Mouse (Mus musculus): Measurements from ENCODE around the gene Ovol2.

The Ovol2 gene

DNA sequence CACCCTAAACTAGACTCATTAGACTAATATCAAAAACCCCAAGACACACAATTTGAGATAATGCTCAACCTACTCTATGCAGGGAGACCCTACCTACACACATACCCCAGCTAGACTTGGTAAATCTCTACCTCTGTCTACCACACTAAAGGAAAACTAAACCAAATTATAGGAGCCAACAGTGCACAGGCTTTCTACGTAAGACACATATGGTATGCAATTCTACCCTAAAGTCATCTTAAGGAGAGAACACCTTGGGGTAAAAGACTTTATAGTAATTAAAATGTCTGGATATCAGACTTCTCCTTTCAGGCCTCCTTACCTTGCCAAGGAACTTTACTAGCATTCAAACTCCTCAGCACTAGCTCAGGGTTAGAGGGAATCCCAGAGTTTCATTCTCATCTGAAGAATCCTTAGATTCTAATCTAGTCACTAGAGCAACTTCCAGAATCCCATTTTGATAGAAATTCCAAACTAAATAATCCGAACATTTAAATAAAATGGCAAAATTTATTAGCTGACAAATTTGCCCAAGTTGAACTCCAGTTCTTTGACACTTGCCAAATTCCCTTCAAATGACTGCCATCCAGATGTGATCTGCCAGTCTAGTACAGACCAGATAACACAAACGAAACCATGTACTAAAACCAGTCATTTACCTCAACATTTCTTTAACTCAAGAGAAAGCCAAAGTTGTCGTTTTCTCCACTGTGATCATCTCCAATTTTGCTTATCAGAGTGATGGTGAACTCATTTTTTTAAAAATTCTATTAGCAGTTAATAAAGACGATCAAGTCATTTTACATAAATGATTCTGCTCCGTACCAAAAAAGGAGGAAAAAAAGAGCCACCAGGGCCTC is 63.3 kb downstream of the Ovol2 start:
- intact Hi-C loops (cut with DNase I) = no loop called here

GRCm38 (mm10) chr2:144267731-144268015 is 64.3 kb downstream of the Ovol2 start:
- intact Hi-C loops (cut with DNase I) = no loop called here

DNA sequence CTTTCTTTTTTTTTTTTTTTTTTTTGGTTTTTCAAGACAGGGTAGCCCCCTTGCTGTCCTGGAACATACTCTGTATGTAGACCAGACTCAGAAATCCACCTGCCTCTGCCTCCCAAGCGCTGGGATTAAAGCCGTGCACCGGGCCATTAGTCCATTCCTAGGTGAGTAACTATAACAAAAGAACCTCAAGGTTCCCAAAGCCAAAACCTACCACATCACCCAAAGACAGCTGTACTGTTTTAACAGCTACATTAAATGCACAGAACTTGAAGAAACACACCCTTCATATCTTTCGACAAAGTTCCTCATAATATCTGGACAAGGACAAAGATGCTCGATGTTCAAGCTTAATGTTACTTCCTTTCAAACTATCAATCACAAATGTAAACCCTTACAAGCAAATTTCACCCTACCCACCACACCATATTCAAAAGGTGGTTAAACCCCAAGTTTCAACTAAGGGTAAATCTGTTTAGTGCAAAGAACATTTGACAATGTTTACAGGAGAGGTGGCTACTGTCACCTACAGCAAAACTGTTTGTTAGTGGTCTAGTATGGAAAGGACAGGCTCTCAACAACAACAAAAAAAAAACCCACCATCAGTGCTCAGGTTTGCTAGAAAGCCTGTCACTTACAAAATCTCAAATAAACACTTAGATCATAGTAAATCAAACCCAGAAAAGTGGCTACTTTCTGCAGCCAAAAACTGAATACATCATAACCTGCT is 64.8 kb downstream of the Ovol2 start:
- intact Hi-C loops (cut with DNase I) = no loop called here

DNA sequence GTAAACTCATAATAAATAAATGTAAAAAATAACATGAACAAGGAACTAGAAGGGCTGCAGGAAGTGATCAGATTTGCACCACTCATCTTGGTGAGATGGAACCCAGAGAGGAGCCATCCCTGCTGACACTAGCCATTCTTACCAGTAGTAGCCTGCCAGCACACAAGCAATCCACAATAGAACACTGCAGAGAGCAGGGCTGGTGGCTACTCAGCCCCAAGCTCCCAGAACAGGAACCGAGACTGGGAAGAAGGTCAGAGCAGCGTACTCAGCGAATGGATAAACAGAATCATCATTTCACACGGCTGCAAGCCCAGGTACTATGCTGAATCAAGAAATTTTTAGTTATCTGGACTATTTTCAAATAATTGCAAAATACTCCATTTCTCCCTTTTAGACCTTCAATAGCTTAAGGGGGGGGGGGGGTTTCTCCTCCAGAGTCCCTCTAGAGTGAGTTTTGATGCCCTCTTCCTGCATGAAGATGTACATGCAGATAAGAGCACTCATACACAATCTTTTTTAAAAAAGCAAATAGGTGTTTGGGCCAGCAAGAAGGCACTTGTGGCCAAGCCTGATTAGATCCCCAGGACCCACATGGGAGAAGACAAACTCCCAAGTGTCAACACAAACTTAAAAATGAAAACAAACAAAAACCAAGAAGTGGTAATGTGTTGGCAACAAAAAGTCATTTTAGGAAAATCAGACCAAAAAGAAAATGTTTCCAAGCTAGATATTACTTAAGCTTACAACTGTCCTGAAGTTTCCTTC is 65.8 kb downstream of the Ovol2 start:
- intact Hi-C loops (cut with DNase I) = no loop called here

- intact Hi-C loops (cut with DNase I) = no loop called here
Observed at GRCm38 (mm10) chr2:144265120-144265488, 66.8 kb downstream of the Ovol2 start.

DNA sequence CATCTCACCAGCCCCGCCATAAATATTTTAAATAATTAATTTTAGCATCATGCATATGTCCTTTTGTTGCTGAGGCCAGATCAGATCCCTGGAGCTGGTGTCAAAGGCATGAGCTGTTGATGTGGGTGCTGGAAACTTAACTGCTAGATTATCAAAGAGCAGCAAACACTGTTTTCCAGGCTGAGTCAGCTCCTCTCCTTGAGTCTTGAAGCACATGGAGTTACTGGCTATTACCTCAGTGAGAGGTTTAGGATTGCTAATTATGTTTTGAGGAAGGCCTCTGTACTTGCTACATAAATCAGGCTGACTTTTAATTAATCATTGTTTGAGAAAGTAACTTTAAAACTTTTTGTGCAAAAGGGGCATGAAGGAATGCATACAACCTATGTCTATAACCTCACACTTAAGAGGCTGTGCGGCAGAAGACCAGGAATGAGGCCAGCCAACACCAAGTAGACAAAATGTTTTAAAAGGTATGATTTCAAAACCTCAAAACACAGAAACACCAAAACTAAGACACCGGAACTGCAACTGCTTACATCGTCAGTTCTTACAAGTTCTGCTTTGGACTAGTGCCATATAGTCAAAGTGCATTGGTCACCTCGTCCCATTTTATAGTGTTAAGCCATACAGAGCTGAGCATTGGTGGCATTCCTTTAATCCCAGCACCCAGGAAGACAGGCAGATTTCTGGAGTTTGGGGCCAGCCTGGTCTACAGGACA is 67.4 kb downstream of the Ovol2 start:
- intact Hi-C loops (cut with DNase I) = no loop called here

GRCm38 (mm10) chr2:144262837-144263236 is 69.1 kb downstream of the Ovol2 start:
- intact Hi-C loops (cut with DNase I) = no loop called here

All from adrenal gland (tissue).